Mouse (Mus musculus): ENCODE data around the gene Trim10. TPM values are rescaled to one million over a fixed set of nuclear protein-coding genes. Genes with fewer than 3 reads are reported as not detected.

Gene Trim10
- total and polyA plus RNA-seq, 3 experiments: 0.13 to 2.1 (median 0.92) TPM

DNA sequence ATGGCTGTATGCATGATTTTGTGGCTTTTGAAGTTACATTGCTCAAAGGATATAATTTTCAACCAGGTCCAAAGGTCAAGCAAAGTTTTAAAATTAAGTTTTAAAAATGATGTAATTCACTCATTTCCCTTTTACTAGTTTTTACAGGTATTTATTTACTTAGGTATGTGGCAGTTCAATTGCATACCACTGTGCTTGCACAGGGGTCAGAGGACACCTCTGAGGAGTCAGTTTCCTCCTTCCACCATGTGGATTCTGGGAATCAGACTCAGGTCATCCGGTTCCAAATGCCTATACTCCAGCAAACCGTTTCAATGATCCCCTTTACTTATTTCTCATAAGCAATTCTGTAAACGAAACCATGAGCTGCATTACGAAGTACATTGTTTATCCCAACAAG, 53.3 kb downstream of the Trim10 start:
- Histone ChIP-seq H3K9ac (ENCODE audit: low read depth, low read length) (no peak overlapping the region), H3K79me2 (replicated peaks; ENCODE audit: control insufficient read depth, insufficient read depth, low read length) (no peaks in the 10 kb centered on the region), H3K4me1 (ENCODE audit: control insufficient read depth, insufficient read depth, low read length) (peaks cover under 1% of the 10 kb centered on the region; the same call in 1 of the 2 replicates), H3K4me3 (no peak overlapping the region), H3K36me3 (ENCODE audit: control insufficient read depth, insufficient read depth, low read length) (no peaks in the 10 kb centered on the region), H3K27me3 (ENCODE audit: control insufficient read depth, insufficient read depth, low read length) (no peaks in the 10 kb centered on the region), H3K27ac (no peak overlapping the region)
- 80% methylated on average over 4 of the region's 4 CpGs for WGBS
- intact Hi-C loops (cut with DNase I): no loop called here
- TF ChIP-seq CTCF (IDR thresholded peaks at IDR 0.05) (no peak), POLR2A (IDR thresholded peaks at IDR 0.05; ENCODE audit: insufficient read depth, low read depth, low read length) (no peak), EP300 (IDR thresholded peaks at IDR 0.05; ENCODE audit: insufficient read depth, low read depth, low read length) (no peak)
- DNase-seq: no peak

DNA sequence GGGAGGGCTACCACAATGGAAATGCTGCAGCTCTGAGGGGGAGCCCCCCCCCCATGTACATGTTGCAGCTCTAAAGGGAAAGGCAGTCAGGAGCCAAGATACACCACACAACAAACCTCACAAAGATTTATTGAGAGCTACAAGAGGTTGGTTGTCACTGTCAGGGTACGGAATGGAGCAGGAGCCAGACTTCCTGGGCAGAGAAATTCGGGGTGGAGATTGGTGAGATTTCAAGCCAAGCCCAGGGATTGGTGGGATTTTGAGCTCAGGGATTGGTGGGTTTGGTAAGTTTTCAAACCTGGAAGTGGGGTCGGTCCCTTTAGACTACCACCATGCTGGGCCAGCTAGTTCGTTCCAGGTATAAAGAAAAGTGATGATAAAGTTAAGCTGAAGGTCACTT, 54.1 kb downstream of the Trim10 start:
- DNase-seq: no peak
- Histone ChIP-seq H3K4me3 (no peak overlapping the region), H3K27me3 (ENCODE audit: control insufficient read depth, insufficient read depth, low read length) (no peaks in the 10 kb centered on the region), H3K36me3 (ENCODE audit: control insufficient read depth, insufficient read depth, low read length) (no peaks in the 10 kb centered on the region), H3K9ac (ENCODE audit: low read depth, low read length) (no peak overlapping the region), H3K27ac (no peak overlapping the region), H3K4me1 (ENCODE audit: control insufficient read depth, insufficient read depth, low read length) (peaks cover 1% of the 10 kb centered on the region; the same call in 1 of the 2 replicates), H3K79me2 (replicated peaks; ENCODE audit: control insufficient read depth, insufficient read depth, low read length) (no peaks in the 10 kb centered on the region)
- intact Hi-C loops (cut with DNase I): no loop called here
- WGBS: 53% methylated on average over 4 of the region's 4 CpGs
- no peak for TF ChIP-seq POLR2A (IDR thresholded peaks at IDR 0.05; ENCODE audit: insufficient read depth, low read depth, low read length)
- TF ChIP-seq EP300 (IDR thresholded peaks at IDR 0.05; ENCODE audit: insufficient read depth, low read depth, low read length): no peak
- TF ChIP-seq CTCF (IDR thresholded peaks at IDR 0.05): no peak

Other genes with a start within 250 kb of the Trim10 start
- not detected for gene H2-M9, start 226.9 kb upstream of the Trim10 start, total RNA-seq (2021)
- 0.20 TPM in 1 of 2 replicates, not detected in the other for gene H2-M9, start 226.9 kb upstream of the Trim10 start, polyA plus RNA-seq (2012; rRNA removed)
- gene H2-M1, start 197.4 kb upstream of the Trim10 start, total RNA-seq (2021): not detected
- gene H2-M1, start 197.4 kb upstream of the Trim10 start, polyA plus RNA-seq (2012; rRNA removed): not detected in 2 replicates
- gene H2-M10.5, start 96.7 kb upstream of the Trim10 start, total RNA-seq (2021): not detected
- not detected in 2 replicates for gene H2-M10.5, start 96.7 kb upstream of the Trim10 start, polyA plus RNA-seq (2012; rRNA removed)
- gene H2-M10.6, start 57.4 kb upstream of the Trim10 start, total RNA-seq (2021): not detected
- gene H2-M10.6, start 57.4 kb upstream of the Trim10 start, polyA plus RNA-seq (2012; rRNA removed): not detected in 2 replicates
- 10 to 100 TPM; 19.1 to 19.3 TPM for gene Trim26, start 32.4 kb upstream of the Trim10 start, total RNA-seq (2021)
- gene Trim26, start 32.4 kb upstream of the Trim10 start, polyA plus RNA-seq (2012; rRNA removed): 17.0 and 21.7 TPM in 2 replicates
- not detected for gene Trim15, start 2.4 kb upstream of the Trim10 start, total RNA-seq (2021)
- gene Trim15, start 2.4 kb upstream of the Trim10 start, polyA plus RNA-seq (2012; rRNA removed): 0.10 TPM in 1 of 2 replicates, not detected in the other
- gene Trim40, start 20.5 kb downstream of the Trim10 start, total RNA-seq (2021): not detected
- not detected in 2 replicates for gene Trim40, start 20.5 kb downstream of the Trim10 start, polyA plus RNA-seq (2012; rRNA removed)
- not detected for gene Trim31, start 28.5 kb downstream of the Trim10 start, total RNA-seq (2021)
- gene Trim31, start 28.5 kb downstream of the Trim10 start, polyA plus RNA-seq (2012; rRNA removed): not detected in 2 replicates
- gene Rnf39, start 73.3 kb downstream of the Trim10 start, total RNA-seq (2021): under 1 TPM; 0.77 to 0.81 TPM
- 0.64 and 1.00 TPM in 2 replicates for gene Rnf39, start 73.3 kb downstream of the Trim10 start, polyA plus RNA-seq (2012; rRNA removed)
- gene Ppp1r11, start 82.2 kb downstream of the Trim10 start, total RNA-seq (2021): 100 to 1,000 TPM in 1 of 2 experiments, 10 to 100 TPM in 1; 92.4 to 108 TPM
- gene Ppp1r11, start 82.2 kb downstream of the Trim10 start, polyA plus RNA-seq (2012; rRNA removed): 56.8 and 70.8 TPM in 2 replicates
- gene Znrd1, start 89.0 kb downstream of the Trim10 start, total RNA-seq (2021): 10 to 100 TPM; 25.9 to 29.0 TPM
- 19.8 and 26.2 TPM in 2 replicates for gene Znrd1, start 89.0 kb downstream of the Trim10 start, polyA plus RNA-seq (2012; rRNA removed)
- 10 to 100 TPM; 14.1 to 18.2 TPM for gene Znrd1as, start 89.0 kb downstream of the Trim10 start, total RNA-seq (2021)
- gene Znrd1as, start 89.0 kb downstream of the Trim10 start, polyA plus RNA-seq (2012; rRNA removed): 4.0 and 8.8 TPM in 2 replicates
- gene 2410137M14Rik, start 111.7 kb downstream of the Trim10 start, total RNA-seq (2021): under 1 TPM; 0.27 to 0.63 TPM
- gene 2410137M14Rik, start 111.7 kb downstream of the Trim10 start, polyA plus RNA-seq (2012; rRNA removed): 0.41 and 0.61 TPM in 2 replicates
- under 1 TPM; 0.41 to 0.63 TPM for gene H2-M5, start 120.0 kb downstream of the Trim10 start, total RNA-seq (2021)
- 0.14 and 0.35 TPM in 2 replicates for gene H2-M5, start 120.0 kb downstream of the Trim10 start, polyA plus RNA-seq (2012; rRNA removed)
- gene Zfp57, start 131.6 kb downstream of the Trim10 start, total RNA-seq (2021): 1 to 10 TPM in 1 of 2 experiments, under 1 TPM in 1; 0.94 to 1.4 TPM
- gene Zfp57, start 131.6 kb downstream of the Trim10 start, polyA plus RNA-seq (2012; rRNA removed): 2.3 and 4.3 TPM in 2 replicates
- not detected for gene Mog, start 153.8 kb downstream of the Trim10 start, total RNA-seq (2021)
- 0.09 TPM in 1 of 2 replicates, not detected in the other for gene Mog, start 153.8 kb downstream of the Trim10 start, polyA plus RNA-seq (2012; rRNA removed)
- 1 to 10 TPM; 6.5 to 6.7 TPM for gene Gabbr1, start 176.4 kb downstream of the Trim10 start, total RNA-seq (2021)
- 15.5 and 17.4 TPM in 2 replicates for gene Gabbr1, start 176.4 kb downstream of the Trim10 start, polyA plus RNA-seq (2012; rRNA removed)
- gene Olfr90, start 218.9 kb downstream of the Trim10 start, total RNA-seq (2021): not detected
- not detected in 2 replicates for gene Olfr90, start 218.9 kb downstream of the Trim10 start, polyA plus RNA-seq (2012; rRNA removed)
- gene Olfr91, start 228.7 kb downstream of the Trim10 start, total RNA-seq (2021): not detected
- gene Olfr91, start 228.7 kb downstream of the Trim10 start, polyA plus RNA-seq (2012; rRNA removed): not detected in 2 replicates

Data from heart, adult 2 months (tissue).